In genomic region chr9:110994716-110995172, GRCm38 (mm10) we compare ENCODE assay signal across 8 mouse cellular contexts. TPM values are rescaled to one million over a fixed set of nuclear protein-coding genes. Genes with fewer than 3 reads are reported as not detected.
DNase-seq lines count a peak whose midpoint lies in the region; ATAC-seq and TF ChIP-seq lines count a peak whose summit lies in the region.

No protein-coding gene starts in this region.

- H3K9ac ChIP-seq in lung, embryonic 15.5 days: 0 out of 2 replicates have a peak overlapping the region, but pooled peaks have one; percentile 37

- H3K4me2 ChIP-seq in lung, embryonic 15.5 days: peak overlapping the region; percentile 68

- H3K27me3 ChIP-seq in cerebellum, adult 2 months (ENCODE audit: control insufficient read depth, insufficient read depth, low read length): no peaks in the 10 kb centered on the region
- no peaks in the 10 kb centered on the region for H3K27me3 ChIP-seq in lung, embryonic 15.5 days

- peak; percentile 59; the same call in 1 of the 2 replicates for TF ChIP-seq POLR2A in cerebellum, adult 2 months (IDR thresholded peaks at IDR 0.05; ENCODE audit: borderline replicate concordance, insufficient read depth, low read length)

- no peaks in the 10 kb centered on the region for H3K9me3 ChIP-seq in lung, embryonic 15.5 days

- peak overlapping the region; percentile 96 for H3K4me3 ChIP-seq in cerebellum, adult 2 months (replicated peaks; ENCODE audit: insufficient read depth, low read depth, low read length)
- peak overlapping the region; percentile 49 for H3K4me3 ChIP-seq in lung, embryonic 15.5 days

- H3K36me3 ChIP-seq in lung, embryonic 15.5 days: no peaks in the 10 kb centered on the region

- H3K4me1 ChIP-seq in cerebellum, adult 2 months (ENCODE audit: control insufficient read depth, insufficient read depth, low read length): no peaks in the 10 kb centered on the region
- H3K4me1 ChIP-seq in lung, embryonic 15.5 days: peaks cover 6% of the 10 kb centered on the region; the same call in 1 of the 2 replicates

- no peak for TF ChIP-seq CTCF in cerebellum, adult 2 months (IDR thresholded peaks at IDR 0.05; ENCODE audit: borderline replicate concordance, insufficient read depth, low read depth, low read length)

- peak; percentile 77 for DNase-seq in MEL-GATA-1-ER (ENCODE audit: extremely low read depth, low read depth)
- DNase-seq in cerebellum, adult 2 months: peak; percentile 69 to 80
- peak; percentile 76 for DNase-seq in forelimb bud, embryonic 11.5 days (ENCODE audit: low read depth, low spot score)
- DNase-seq in layer of hippocampus, adult 9-10 months (ENCODE audit: low spot score): peak; percentile 26
- peak; percentile 44 for DNase-seq in ovary, postnatal 14 days (ENCODE audit: low spot score)
- DNase-seq in thymus, postnatal 14 days: peak; percentile 87

- WGBS in cerebellum, adult 2 months: 13% methylated on average over 13 of the region's 13 CpGs
- WGBS in lung, embryonic 15.5 days: 7% methylated on average over 13 of the region's 13 CpGs

- no peak overlapping the region for H3K27ac ChIP-seq in cerebellum, adult 2 months (ENCODE audit: insufficient read depth, low read length)
- peak overlapping the region; percentile 57 for H3K27ac ChIP-seq in lung, embryonic 15.5 days

- peak; percentile 82 to 89 for ATAC-seq in hematopoietic stem cell, adult 5-6 weeks (replicated peaks in 1 of 2; ENCODE audit: insufficient read depth in 1 of 2, low FRiP score in 2 of 2, low TSS enrichment in 1 of 2, low read depth in 1 of 2, poor library complexity in 2 of 2, severe bottlenecking in 2 of 2)
- ATAC-seq in lung, embryonic 15.5 days (ENCODE audit: borderline replicate concordance, extremely low read depth, low FRiP score, low TSS enrichment): peak; percentile 86

RNA-seq across cellular contexts. Expression of gene Rtp3, which starts 4.4 kb away (rescaled TPM):
- polyA plus RNA-seq in cerebellum, adult 2 months (2012; rRNA removed): 0.34 and 0.63 TPM in 2 replicates
- not detected in 2 replicates for total RNA-seq in hematopoietic stem cell, adult 5-6 weeks (2017)
- 1.1 TPM in 2 replicates for polyA plus RNA-seq in lung, embryonic 15.5 days (2015; fragmentation: Nextera tagmentation; extraction: Ambion mirVana)

RNA-seq across cellular contexts. Expression of gene Ltf, which starts 24.3 kb away (rescaled TPM):
- polyA plus RNA-seq in cerebellum, adult 2 months (2012; rRNA removed): 0.49 and 1.6 TPM in 2 replicates
- total RNA-seq in hematopoietic stem cell, adult 5-6 weeks (2017): 273 and 662 TPM in 2 replicates
- polyA plus RNA-seq in lung, embryonic 15.5 days (2015; fragmentation: Nextera tagmentation; extraction: Ambion mirVana): 1.5 and 2.7 TPM in 2 replicates

RNA-seq across cellular contexts. Expression of gene Lrrc2, which starts 43.4 kb away (rescaled TPM):
- polyA plus RNA-seq in cerebellum, adult 2 months (2012; rRNA removed): 3.2 and 3.5 TPM in 2 replicates
- total RNA-seq in hematopoietic stem cell, adult 5-6 weeks (2017): 0.50 TPM in 1 of 2 replicates, not detected in the other
- 0.19 and 0.45 TPM in 2 replicates for polyA plus RNA-seq in lung, embryonic 15.5 days (2015; fragmentation: Nextera tagmentation; extraction: Ambion mirVana)

RNA-seq across cellular contexts. Expression of gene Tdgf1, which starts 48.8 kb away (rescaled TPM):
- 7.2 and 7.5 TPM in 2 replicates for polyA plus RNA-seq in cerebellum, adult 2 months (2012; rRNA removed)
- not detected in 2 replicates for total RNA-seq in hematopoietic stem cell, adult 5-6 weeks (2017)
- polyA plus RNA-seq in lung, embryonic 15.5 days (2015; fragmentation: Nextera tagmentation; extraction: Ambion mirVana): not detected in 2 replicates

Comparison
In these comparisons a context has a peak if more than half of its experiments do, and no peak if none do; other contexts are left out.
1. DNase-seq: peak in every context shown above with its lines; median percentile 87 in thymus, postnatal 14 days; 77 in MEL-GATA-1-ER; 76 in forelimb bud, embryonic 11.5 days; 74 in cerebellum, adult 2 months; 44 in ovary, postnatal 14 days; 26 in layer of hippocampus, adult 9-10 months.